Mouse (Mus musculus): ENCODE results near the gene Vamp1.

Vamp1 gene

DNA sequence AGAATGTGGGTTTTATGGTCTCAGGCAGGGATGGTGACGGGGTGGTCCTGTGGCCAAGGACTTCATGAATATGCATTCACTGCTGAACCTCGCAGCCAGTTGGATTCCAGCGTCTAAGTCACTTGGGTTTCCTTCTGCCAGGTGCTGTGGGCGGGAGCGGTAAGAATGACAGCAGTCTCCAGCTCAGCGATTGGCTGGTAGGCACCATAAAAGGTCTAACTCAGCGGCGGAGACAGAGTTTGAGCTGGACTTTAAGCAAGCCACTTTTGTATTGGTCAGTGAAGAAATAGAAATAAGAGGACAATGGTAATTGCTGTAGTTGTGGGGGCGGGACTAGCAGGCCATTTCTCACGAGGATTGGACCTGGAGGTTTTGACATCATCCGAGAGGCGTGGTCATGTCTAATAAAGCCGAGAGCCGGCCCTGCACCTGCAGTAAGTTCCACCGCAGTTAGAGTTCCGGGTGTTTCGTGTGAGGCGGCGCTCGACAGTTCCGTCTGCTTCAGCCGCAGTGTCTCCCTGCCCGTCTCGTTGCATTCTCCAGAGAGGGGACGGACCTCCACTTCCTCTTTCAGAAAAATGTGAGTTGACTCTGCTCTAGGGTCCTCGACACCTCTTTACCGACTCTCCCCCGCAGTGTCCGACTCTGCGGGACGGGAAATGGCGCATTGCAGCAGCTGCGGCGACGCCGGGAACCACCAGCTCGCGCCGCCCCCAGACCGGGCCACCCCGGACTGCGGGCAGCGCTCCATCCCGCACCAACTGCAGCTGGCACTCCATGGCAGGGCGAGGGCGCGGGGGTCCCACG, at the start of gene Vamp1:
Gene Vamp1 (plus strand): TSS at position 404 of the 807 bp plus-strand sequence.
- DNase-seq, result peak; percentile 96

DNA sequence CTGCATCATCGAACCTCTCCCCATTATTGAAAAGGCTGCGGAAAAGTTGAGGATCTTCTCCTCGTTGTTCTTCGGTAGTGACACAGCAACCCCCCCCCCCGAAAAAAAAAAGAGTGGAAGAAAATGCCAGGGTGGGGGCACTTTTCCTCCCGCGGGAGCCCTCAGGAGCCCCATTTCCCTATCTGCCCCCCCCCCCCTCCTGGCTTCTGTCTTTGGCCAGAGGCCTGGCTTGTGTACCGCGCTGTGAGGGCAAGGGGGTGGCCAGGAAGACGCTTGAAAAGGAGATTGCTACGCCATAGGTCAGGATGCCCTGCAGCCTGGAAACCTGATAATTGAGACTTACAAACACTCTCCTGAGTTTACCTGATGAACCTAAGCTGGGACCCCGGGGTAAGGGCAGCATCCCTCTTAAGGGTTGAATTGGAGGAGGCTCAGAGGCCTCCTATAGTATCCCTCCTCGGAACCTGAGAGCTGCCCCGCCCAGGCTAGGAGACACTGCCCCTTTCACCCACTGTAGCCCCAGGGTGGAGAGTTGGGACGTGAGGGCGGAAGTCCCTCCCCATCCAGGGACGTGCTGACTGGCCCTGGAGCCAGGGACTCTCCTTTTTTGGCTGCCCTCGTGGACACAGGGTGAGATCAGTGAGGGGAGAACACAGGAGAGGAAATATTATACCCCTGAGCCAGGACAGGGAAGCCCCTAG, 49.1 kb upstream of the Vamp1 start, which contains the start of gene Gapdh:
Gene Gapdh (minus strand): TSS at position 417 of the 701 bp plus-strand sequence.
- peak; percentile 76 to 78 for DNase-seq

DNA sequence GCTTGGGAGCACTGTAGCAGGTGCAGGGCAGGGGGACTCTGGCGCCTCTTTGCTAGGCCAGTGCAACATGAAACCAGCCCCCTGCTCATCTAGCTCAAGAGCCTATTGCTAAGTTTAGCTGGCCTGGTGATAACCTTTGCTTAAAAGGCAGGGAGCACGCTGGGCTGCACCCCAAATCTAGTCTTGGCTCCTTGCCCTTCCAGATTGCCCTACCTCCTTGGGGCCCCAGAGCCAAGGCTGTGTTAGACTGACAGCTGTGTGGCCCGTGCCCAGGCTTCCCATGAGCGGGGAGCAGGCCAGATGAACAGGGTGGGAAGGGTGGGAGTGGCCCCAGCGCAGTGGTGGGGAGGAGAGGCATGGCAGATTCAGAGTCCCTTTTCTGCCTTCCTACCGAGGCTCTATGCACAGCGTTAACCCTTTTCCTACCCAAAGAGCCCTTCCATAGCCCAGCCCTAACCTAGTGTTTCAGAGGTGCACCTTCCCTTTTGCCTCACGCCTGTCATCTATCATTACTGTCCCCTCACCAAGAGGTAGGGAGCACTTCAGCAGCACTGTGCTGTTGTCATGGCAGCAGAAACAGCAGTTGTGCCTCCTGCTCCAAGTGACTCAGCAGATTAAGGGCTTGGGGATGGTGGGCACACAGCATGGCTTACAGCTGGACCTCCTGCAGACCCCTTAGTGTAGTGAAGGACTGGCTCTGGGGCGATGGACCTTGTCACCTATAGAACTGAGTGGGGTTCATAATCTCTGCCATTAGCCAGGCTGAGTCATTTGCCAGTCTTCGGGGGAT, 48.3 kb upstream of the Vamp1 start:
- DNase-seq, result peak; percentile 65 to 72

DNA sequence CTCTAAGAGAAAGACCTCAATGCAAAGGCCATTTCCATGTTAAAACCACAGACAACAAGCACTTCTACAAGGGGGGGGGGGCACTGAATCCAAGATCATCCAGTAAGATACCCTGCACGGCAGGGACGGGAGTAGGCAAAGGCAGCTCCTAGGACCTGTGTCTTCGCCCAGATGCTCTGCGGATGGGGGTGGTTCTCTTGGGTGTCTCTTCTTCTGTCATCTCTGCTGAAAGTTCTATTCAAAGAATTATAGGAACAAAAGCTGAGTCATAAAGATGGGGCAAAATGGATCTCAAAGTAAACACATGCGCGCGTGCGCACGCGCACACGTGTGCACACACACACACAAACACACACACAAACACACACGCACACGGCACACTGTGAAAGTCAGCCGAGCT, 47.3 kb upstream of the Vamp1 start:
- DNase-seq, result no peak

DNA sequence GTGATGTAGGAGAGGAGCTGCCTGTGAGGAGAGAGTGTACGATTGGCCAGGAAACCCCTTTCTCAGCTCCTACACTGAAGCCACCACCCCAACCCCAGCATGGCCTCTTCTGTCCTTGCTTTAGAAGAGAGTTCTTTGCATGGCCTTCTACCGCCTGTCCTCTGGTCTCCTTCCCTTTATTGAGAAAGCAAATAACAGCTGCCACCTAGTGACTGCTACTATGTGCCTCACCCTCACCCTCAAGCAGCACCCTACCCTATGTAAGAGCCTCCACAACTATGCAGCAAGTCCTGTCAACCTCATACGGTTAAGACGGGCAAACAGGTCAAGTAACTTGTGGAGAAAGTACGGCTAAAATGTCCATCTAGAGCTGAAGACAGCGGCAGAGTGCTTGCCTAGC, 45.2 kb upstream of the Vamp1 start:
- DNase-seq, result no peak

DNA sequence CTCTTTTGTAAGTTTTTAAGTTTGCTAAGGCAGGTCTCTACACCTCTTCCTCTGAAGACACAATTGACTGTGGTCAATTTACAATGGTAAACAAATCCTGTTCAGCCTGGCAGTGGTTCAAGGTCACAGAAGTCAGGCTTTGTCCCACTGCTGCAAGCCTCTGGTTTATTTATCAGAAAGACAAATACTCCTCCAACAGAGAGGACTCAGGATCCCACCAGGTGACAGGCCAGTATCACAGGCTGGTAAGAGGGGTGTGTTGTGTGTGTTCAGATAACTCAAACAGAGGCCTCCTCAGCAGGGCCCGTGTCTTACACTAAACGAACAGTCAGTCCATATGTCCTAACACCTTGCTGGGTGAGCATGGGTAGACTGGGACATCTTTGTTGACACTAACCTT, 42.9 kb upstream of the Vamp1 start:
- no peak for DNase-seq

DNA sequence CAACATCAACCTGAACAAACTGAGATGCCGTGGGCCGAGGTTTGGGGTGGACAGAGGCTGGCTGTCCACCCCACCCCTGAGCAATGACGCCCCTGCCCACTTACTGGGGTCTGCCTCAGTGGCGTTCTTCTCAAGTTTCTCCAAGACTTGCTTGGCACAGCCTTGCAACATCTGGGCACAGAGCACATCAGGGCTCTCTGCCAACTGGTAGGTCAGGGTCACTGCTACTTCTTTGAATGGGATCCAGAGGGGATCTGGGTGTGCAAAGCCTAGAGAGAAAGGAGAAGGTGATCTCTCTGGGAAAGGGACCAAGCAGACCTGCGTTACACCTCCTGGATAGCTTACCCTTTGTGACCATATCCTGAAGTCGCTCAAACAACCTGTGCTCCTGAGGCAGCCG, 42.1 kb upstream of the Vamp1 start:
- no peak for DNase-seq

DNA sequence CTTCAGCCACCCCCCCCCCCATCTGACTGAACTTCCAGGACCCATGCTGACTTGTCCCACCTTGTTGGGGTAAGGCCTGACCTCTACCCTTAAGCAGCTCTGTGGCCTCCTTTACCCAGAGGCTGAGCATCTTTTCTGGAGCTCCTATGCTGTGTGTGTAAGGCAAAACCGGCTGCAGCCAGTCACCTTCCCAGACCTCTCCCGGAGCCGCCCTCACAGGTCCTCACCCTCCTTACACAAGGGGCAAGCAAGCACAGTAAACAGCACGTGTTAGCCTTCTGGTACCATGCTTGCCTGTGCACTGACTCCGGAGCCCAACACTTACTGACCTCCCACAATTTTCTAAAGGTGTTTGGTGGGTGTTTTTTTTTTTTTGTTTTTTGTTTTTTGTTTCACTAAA, 39.9 kb upstream of the Vamp1 start:
- no peak for DNase-seq

DNA sequence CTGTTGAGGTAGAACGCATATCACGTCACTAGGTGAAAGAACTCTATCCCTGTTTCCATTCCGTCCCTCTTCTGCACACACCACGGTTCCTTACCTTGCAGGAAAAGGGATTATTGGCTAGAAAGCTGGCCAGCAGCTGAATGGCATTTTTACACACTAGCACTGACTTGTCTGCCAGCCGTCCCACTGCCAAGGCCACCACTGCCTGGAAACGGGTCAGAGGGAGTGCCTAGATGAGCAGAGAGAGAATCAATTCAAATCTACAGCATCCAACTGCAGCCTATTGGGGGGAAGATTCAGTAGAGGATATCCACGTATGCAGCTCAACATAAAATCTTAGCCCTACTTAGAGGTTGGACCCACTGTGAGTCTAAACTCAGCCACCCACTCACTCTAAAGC, 35.8 kb upstream of the Vamp1 start:
- DNase-seq, result no peak

DNA sequence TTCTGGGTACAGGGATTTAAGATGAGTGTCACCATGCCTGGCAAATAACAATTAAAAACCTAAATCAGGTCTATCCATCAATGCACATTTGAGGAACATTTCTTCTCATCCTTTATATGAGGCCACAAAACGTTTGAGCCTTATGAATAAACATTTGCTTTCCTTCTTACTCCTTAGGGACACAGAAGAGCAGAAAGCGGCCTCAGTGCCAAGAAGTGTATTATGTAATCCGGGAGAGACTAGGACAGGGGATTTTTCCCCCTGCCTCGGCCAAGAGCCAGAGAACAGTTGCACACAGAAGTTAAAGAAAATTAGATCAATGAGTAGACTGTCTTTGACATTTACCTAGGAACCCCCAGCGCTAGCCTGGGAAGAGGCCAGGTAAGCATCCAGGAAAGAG, 33.2 kb upstream of the Vamp1 start:
- DNase-seq, result no peak

DNA sequence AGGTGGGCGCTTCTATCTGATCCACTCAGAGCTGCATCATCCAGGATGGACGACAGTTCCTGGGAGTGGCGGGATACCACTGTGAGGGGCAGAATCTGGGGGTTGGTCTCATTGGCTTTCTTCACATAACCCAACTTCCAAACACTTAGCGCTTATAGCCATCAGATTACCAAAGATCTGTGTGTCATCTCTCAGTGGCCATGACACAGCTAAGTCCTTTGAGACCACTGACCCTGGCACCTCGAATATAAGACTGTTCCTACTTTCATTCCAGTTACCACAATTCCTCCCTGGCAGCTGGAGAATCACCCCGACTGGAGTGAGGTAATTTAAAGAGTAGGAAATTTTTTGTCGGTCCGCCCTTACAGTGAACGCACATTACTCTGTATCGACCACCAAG, 29.1 kb upstream of the Vamp1 start:
- no peak for DNase-seq

DNA sequence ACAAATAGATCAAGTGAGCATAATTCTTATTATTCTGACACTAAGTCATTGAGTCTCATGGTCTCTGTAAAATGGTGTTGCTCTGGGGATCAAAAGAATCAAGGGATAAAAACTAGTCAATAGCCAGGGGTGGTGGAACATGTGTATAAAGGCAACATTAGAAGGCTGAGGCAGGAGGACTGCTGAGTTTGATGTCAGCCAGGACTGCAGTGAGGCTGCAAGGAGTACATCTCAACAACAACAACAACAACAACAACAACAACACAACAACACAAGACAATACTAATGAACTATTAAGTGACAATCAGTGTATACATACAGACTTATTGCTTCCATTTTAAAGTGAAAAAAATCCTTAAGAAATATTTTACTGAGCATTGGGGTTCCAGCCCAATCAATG, 24.5 kb upstream of the Vamp1 start:
- no peak for DNase-seq

DNA sequence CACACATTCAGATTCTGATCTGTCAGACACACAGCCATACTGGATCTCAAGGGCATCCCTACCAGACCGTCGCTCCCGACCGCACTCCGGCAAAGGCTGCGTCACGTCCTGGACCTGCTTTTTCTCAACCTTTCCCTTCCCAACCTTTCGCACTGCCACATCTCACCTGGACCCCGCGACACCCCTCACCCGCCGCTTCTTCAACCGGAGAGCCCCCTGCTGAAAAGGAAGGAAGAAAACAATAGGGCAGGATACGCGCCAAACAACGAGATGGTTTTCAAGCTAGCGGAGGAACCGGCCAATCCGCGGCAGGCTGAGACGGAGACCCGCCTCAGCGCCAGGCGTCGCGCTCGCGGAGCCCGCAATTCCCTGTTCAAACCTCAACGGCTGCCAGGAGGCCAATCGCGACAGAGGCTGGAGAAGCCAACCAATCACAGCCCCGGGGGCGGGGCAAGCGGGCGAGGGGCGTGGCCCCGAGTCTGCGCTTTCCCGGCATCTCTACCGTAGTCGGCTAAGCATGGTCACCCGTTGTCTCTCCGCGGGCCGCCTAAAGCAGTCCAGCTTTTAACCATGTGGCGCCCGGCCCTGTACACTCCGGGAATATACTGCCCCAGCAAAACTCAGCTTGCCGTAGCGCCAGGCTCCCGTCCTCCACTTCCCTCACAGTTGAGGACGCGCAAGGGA, 23.9 kb upstream of the Vamp1 start, which contains the start of the genes Ncapd2 and Mrpl51:
Gene Ncapd2 (minus strand): TSS at position 370 of the 684 bp plus-strand sequence.
Gene Mrpl51 (plus strand): TSS at position 470 of the 684 bp plus-strand sequence.
- DNase-seq, result peak; percentile 99 to 100

DNA sequence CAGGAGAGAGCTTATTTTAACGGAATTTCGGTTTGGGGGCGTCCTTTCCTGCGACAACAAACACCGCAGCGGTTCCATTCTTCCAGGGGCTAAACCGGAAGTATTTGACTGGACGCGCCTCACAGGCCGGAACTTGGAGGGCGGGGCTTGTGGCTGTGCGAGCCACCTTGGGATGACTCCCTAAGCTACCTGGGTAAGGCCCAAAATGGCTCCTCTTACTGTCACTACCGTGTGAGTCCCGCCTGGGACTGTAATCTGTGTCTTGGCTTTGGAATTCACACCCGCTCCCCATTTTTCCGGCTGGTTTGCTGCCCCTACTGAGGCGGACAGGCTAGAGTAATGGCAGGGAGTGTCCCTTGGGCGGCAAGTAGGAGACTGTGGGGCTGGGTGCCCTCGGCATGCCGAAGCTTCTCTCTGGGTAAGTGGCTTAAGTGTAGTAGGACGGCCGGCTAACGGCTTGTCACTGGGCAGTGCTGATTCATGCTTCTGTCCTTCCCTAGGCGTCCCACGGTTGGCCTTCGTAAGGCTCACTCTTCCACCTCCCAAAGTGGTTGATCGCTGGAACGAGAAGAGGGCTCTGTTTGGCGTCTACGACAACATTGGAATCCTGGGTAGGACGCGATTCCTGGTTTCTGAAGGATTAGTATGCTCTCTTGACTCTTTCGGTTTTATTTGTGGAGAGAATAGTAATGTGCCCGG, 23.2 kb upstream of the Vamp1 start:
- DNase-seq, result peak; percentile 97 to 98

DNA sequence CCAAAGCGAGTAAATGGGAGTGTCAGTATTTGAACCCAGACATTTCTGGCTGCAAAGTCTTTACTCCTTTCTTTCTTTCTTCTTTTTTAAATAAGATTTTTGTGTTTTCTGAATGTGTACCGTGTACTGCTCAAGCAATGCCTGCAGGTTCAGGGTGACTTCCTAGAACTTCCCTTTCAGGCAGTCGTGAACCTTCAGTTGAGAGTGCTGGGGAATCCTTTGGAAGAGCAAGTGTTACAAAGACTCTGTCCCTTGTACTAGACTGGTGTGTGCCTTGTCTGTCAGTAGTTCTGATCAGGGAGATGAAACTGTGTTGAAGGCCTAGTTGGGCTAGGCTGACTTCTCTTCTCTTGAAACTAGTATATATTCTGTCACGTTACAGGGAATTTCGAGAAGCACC, 22.5 kb upstream of the Vamp1 start:
- DNase-seq, result no peak

DNA sequence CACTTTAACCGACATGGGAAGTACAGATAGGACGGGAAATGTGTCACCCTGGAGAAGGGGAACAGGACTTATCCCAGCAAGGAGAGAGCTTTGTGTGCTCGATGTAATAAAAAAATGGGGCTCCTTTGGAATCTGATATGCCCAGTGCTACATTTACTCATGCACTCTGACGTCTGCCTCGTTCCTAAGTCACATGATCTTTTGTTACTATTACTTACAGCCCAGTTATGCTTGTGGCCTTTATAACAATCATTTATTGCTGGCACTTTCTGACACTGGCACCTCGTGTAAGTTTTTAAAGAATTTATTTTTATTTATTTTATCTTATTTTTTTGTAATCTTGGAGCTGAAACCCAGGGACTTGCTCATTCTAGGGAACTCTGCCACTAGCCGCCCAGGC, 22.0 kb upstream of the Vamp1 start:
- DNase-seq, result no peak

DNA sequence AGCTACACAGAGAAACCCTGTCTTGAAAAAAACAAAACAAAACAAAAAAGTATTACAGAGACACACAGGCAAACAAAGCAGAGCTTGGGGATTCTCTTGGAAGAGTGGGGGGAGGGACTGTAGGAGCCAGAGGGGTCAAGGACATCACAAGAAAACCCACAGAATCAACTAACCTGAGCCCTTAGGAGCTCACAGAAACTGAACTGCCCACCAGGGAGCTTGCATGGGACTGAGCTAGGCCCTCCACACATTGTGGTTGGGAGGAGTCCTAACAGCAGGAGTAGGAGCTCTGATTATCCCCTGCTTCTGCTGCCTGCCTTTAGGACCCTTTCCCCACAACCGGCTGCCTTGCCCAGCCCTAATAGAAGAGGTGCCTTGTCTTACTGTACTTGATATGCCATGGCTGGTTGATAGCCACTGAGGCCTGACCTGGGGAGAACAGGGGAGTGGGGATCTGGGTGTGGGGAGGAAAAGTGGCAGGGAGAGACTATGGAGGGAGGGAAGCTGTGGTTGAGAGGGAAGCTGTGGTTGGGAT, 19.7 kb upstream of the Vamp1 start:
- no peak for DNase-seq

DNA sequence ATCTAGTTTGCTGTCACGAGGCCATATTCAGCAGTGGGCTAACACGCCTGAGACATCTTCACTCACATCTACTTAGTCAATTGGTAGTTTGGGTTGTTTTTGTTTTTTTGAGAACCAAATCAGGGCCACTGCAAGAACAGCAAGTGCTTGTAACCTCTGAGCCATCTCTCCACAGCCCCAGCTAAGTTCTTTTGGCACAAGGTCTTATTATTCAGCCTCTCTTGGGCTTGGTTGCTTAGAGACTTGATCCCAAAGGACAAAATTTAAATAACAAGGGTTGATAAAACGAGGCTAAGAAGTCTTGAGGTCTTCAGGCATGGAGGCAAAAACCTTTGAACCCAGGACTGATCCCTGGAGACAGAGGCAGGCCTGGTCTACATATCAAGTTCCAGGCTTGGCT, 19.1 kb upstream of the Vamp1 start:
- DNase-seq, result no peak

DNA sequence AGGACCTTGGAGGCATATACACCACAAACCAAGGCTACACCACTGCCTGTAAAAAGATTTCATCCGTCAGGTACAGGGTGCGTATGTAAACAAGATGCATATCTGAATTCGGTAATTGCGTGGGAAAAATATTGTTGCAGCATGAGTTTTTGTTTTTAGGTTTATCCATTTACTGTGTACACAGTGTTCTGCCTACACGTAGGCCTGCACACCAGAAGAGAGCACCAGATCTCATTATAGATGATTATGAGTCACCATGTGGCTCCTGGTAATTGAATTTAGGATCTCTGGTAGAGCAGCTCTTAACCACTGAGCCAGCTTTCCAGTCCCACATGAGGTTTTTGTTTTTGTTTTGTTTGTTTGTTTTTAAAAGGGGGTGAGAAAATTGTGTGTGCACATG, 18.2 kb upstream of the Vamp1 start:
- DNase-seq, result no peak

DNA sequence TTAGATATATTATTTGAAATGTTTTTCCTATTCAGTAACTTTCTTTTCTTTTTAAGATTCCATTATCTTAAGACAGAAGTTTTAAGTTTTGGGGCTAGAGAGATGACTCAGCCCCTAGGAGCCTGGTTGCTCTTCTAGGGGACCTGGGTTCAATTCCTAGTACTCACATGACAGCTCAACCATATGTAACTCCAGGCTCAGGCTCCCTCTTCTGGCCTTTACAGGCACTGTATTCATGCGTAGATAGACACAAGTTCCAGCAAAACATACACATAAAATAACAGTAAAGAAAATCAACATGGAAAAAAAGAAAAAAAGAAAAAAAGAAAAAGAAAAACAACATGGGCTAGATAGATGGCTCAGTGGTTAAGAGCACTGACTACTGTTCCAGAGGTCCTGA, 4.9 kb upstream of the Vamp1 start:
- DNase-seq, result no peak

DNA sequence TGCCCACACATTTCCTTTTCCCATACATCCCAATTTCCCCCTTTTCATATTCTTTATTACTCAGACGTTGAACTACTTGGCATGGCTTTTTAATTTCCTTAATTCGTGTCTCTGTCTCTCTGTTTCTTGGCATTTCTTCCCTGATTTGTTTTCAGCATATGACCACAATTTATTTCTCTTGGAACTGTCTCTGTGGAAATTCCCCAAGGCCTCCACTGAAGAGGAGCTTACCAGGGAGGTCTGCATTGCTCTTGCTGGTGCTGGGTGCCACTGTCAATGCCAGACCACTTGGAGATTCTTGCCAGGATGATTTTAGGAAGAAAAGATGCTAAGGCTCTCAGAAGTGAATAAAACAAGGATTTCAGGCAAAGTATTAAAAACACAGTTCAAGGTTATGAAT, 2.7 kb upstream of the Vamp1 start:
- DNase-seq, result no peak

DNA sequence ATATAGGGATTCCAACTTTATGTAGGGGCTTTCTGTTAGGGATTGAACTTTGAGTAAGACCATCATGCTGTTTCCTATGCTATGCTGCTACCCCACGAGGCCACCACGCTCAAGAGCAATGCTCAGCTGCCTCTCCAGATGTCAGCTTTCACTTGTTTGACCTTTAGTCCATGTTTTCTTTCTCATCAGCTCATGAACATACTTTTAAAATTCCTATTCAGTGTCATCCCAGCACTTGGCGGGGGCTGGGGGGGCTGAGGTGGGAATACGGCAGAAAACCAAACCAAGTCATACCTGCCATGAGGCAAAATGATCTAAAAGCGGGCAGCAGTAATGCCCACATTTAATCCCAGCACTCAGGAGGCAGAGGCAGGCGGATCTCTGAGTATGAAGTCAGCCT, 2.2 kb upstream of the Vamp1 start:
- DNase-seq, result no peak
